Mouse (Mus musculus) midbrain, embryonic 12.5 days (tissue): Measurements from ENCODE around the gene Fry. TPM values are rescaled to one million over a fixed set of nuclear protein-coding genes. Genes with fewer than 3 reads are reported as not detected.

ENCODE experiments used
- ATAC-seq: fragments of 200-750 bp; cut with Nextera tagmentation; 2 replicates; pipeline ENCODE4 v1.8.0; 2017; ENCODE audit warnings: low read depth, moderate TSS enrichment, moderate library complexity; ENCODE audit not compliant: low FRiP score
- H3K27ac ChIP-seq: fragments of 300-500 bp; sonication (generic); replicated peaks from 2 replicates; pipeline ENCODE4 v1.5.1; 2016; ENCODE audit warnings: mild to moderate bottlenecking
- H3K27me3 ChIP-seq: fragments of 300-500 bp; sonication (generic); 2 replicates; pipeline ENCODE4 v1.6.1; 2016; ENCODE audit warnings: mild to moderate bottlenecking
- H3K36me3 ChIP-seq: fragments of 300-500 bp; sonication (generic); 2 replicates; pipeline ENCODE4 v1.6.1; 2016
- H3K4me1 ChIP-seq: fragments of 300-500 bp; sonication (generic); 2 replicates; pipeline ENCODE4 v1.6.1; 2016
- H3K4me2 ChIP-seq: fragments of 300-500 bp; sonication (generic); replicated peaks from 2 replicates; pipeline ENCODE4 v1.6.1; 2016; ENCODE audit warnings: mild to moderate bottlenecking, moderate library complexity
- H3K4me3 ChIP-seq: fragments of 300-500 bp; sonication (generic); 2 replicates; pipeline ENCODE4 v1.5.1; 2016; ENCODE audit warnings: mild to moderate bottlenecking
- H3K9ac ChIP-seq: fragments of 300-500 bp; sonication (generic); replicated peaks from 2 replicates; pipeline ENCODE4 v1.6.1; 2016; ENCODE audit warnings: mild to moderate bottlenecking, moderate library complexity
- H3K9me3 ChIP-seq: fragments of 300-500 bp; sonication (generic); 2 replicates; pipeline ENCODE4 v1.6.1; 2016; ENCODE audit warnings: mild to moderate bottlenecking
- WGBS: fragments of 180-500 bp; shearing (Covaris S2); methylation state at CpG from one replicate; pipeline ENCODE4 v1.1.7; 2016; 5-methylcytosine and 5-hydroxymethylcytosine counted together
- polyA plus RNA-seq: library from polyadenylated mRNA; unstranded; fragments of >200 nt; fragmentation: Nextera tagmentation; extraction: Ambion mirVana; gene quantifications from 2 replicates; pipeline ENCODE4 v1.2.1, GENCODE M21; 2016

Fry gene
- polyA plus RNA-seq, 1 experiment from 2014 or later = 18.2 TPM

DNA sequence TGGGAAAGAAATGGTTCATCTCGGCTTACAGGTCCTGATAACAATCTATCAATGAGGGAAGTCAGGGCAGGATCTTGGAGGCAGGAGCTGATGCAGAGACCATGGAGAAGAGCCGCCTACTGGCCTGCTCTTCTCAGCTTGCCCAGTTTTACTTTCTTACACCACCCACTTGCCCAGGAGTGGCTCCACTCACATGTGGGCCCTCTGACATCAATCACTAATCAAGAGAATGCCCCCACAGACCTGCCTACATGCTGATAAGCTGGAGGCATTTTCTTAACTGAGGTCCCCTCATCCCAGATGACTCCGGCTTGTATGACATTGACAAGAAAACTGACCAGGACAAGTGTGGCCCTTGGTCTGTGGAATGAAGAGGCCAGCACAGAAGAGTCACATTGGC is 16.2 kb downstream of the Fry start:
- no peaks in the 10 kb centered on the region for H3K9me3 ChIP-seq
- H3K9ac ChIP-seq = no peak overlapping the region
- no peak overlapping the region for H3K4me3 ChIP-seq
- H3K4me2 ChIP-seq = no peak overlapping the region
- H3K36me3 ChIP-seq = no peaks in the 10 kb centered on the region
- H3K4me1 ChIP-seq = 0 out of 2 replicates have a peak, but pooled peaks cover 5% of the 10 kb centered on the region
- ATAC-seq = no peak
- 91% methylated on average over 3 of the region's 3 CpGs for WGBS
- no peak overlapping the region for H3K27ac ChIP-seq
- H3K27me3 ChIP-seq = no peaks in the 10 kb centered on the region

GRCm38 (mm10) chr5:150135529-150135928 is 17.1 kb downstream of the Fry start:
- Histone ChIP-seq H3K4me2 (no peak overlapping the region), H3K9ac (no peak overlapping the region), H3K4me1 (0 out of 2 replicates have a peak, but pooled peaks cover 2% of the 10 kb centered on the region), H3K4me3 (no peak overlapping the region), H3K27ac (no peak overlapping the region), H3K9me3 (no peaks in the 10 kb centered on the region), H3K27me3 (no peaks in the 10 kb centered on the region), H3K36me3 (no peaks in the 10 kb centered on the region)
- WGBS = 93% methylated on average over 13 of the region's 13 CpGs
- ATAC-seq = no peak

- H3K4me1 ChIP-seq = no peaks in the 10 kb centered on the region
- 88% methylated on average over 9 of the region's 9 CpGs for WGBS
- no peak overlapping the region for H3K4me2 ChIP-seq
- no peaks in the 10 kb centered on the region for H3K36me3 ChIP-seq
- no peak overlapping the region for H3K4me3 ChIP-seq
- H3K27me3 ChIP-seq = no peaks in the 10 kb centered on the region
- no peak for ATAC-seq
- no peak overlapping the region for H3K9ac ChIP-seq
- H3K9me3 ChIP-seq = no peaks in the 10 kb centered on the region
- no peak overlapping the region for H3K27ac ChIP-seq
These were observed 19.5 kb downstream of the Fry start for GRCm38 (mm10) chr5:150137772-150138451.

GRCm38 (mm10) chr5:150140513-150140912 is 22.1 kb downstream of the Fry start:
- no peak for ATAC-seq
- H3K27me3 ChIP-seq = no peaks in the 10 kb centered on the region
- WGBS = 82% methylated on average over 2 of the region's 2 CpGs
- no peak overlapping the region for H3K9ac ChIP-seq
- no peak overlapping the region for H3K27ac ChIP-seq
- no peaks in the 10 kb centered on the region for H3K36me3 ChIP-seq
- no peak overlapping the region for H3K4me2 ChIP-seq
- no peak overlapping the region for H3K4me3 ChIP-seq
- H3K4me1 ChIP-seq = no peaks in the 10 kb centered on the region
- no peaks in the 10 kb centered on the region for H3K9me3 ChIP-seq

- H3K9ac ChIP-seq = no peak overlapping the region
- H3K9me3 ChIP-seq = no peaks in the 10 kb centered on the region
- H3K27ac ChIP-seq = no peak overlapping the region
- no peaks in the 10 kb centered on the region for H3K4me1 ChIP-seq
- no peak overlapping the region for H3K4me3 ChIP-seq
- WGBS = 87% methylated on average over 3 of the region's 3 CpGs
- ATAC-seq = no peak
- H3K27me3 ChIP-seq = no peaks in the 10 kb centered on the region
- H3K36me3 ChIP-seq = no peaks in the 10 kb centered on the region
- H3K4me2 ChIP-seq = no peak overlapping the region
These were observed 27.5 kb downstream of the Fry start for GRCm38 (mm10) chr5:150145967-150146366.

DNA sequence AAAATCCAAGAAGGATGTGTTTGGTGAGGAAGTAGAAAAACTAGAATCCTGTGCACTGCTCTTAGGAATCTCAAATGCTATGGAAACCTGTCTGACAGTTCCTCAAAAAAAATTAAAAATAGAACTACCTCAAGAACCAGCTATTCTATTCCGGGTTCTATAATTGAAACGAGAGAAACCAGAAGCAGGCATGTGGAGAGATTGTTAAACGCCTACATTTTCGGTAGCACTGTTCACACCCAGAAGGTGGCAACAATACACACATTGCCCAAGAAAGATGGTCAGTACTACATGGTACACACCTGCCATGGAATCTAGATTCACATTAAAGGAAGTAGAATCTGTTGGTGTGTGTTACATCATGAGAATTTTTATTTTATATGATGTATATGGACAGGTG is 28.2 kb downstream of the Fry start:
- H3K27ac ChIP-seq = no peak overlapping the region
- no peaks in the 10 kb centered on the region for H3K9me3 ChIP-seq
- H3K4me3 ChIP-seq = no peak overlapping the region
- no peaks in the 10 kb centered on the region for H3K36me3 ChIP-seq
- ATAC-seq = no peak
- no peak overlapping the region for H3K9ac ChIP-seq
- no peaks in the 10 kb centered on the region for H3K27me3 ChIP-seq
- H3K4me2 ChIP-seq = no peak overlapping the region
- WGBS = 87% methylated on average over 4 of the region's 4 CpGs
- no peaks in the 10 kb centered on the region for H3K4me1 ChIP-seq

DNA sequence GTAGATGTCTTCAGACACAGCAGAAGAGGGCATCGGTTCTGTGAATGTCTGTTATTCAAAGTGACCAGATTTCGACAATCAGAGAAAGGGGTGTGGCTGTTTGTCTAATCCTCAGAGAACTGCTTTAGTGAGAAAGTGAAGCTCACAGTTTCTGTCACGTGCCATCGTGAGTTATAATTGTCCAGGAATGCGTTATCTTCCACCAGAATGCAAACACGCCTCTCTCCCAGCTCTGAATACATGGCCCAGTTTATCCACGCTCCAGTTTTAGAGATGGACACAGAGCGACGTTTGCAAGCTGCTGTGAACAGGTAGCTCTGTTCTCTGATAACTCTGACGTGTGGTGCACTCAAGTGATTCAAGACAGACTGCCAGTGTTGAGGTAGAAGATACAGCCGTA is 31.3 kb downstream of the Fry start:
- no peak for ATAC-seq
- WGBS = 80% methylated on average over 11 of the region's 11 CpGs
- H3K9ac ChIP-seq = no peak overlapping the region
- H3K4me1 ChIP-seq = no peaks in the 10 kb centered on the region
- H3K27ac ChIP-seq = no peak overlapping the region
- no peak overlapping the region for H3K4me2 ChIP-seq
- no peaks in the 10 kb centered on the region for H3K36me3 ChIP-seq
- H3K9me3 ChIP-seq = no peaks in the 10 kb centered on the region
- H3K4me3 ChIP-seq = no peak overlapping the region
- H3K27me3 ChIP-seq = no peaks in the 10 kb centered on the region

DNA sequence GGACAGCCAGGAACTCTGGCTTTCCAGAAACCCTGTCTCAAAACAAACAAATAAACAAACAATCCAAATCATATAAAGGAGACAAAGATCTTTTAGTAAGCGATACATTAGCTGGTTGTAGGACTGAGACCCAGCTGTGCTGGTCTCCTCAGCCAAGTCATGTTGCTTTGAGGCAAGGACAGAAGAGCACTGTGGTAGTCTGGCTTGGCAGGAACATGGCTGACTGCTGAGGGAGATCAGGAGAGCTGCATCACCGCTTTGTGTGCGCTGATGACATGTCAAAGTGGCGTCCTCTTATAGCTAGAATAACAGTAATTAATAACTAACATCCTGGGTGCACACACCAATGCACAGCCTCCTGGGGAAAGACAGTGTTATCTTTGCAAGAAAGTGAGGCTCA is 32.5 kb downstream of the Fry start:
- Histone ChIP-seq H3K4me2 (no peak overlapping the region), H3K36me3 (no peaks in the 10 kb centered on the region), H3K27ac (no peak overlapping the region), H3K4me3 (no peak overlapping the region), H3K4me1 (no peaks in the 10 kb centered on the region), H3K27me3 (no peaks in the 10 kb centered on the region), H3K9ac (no peak overlapping the region), H3K9me3 (no peaks in the 10 kb centered on the region)
- WGBS = 90% methylated on average over 4 of the region's 4 CpGs
- no peak for ATAC-seq

DNA sequence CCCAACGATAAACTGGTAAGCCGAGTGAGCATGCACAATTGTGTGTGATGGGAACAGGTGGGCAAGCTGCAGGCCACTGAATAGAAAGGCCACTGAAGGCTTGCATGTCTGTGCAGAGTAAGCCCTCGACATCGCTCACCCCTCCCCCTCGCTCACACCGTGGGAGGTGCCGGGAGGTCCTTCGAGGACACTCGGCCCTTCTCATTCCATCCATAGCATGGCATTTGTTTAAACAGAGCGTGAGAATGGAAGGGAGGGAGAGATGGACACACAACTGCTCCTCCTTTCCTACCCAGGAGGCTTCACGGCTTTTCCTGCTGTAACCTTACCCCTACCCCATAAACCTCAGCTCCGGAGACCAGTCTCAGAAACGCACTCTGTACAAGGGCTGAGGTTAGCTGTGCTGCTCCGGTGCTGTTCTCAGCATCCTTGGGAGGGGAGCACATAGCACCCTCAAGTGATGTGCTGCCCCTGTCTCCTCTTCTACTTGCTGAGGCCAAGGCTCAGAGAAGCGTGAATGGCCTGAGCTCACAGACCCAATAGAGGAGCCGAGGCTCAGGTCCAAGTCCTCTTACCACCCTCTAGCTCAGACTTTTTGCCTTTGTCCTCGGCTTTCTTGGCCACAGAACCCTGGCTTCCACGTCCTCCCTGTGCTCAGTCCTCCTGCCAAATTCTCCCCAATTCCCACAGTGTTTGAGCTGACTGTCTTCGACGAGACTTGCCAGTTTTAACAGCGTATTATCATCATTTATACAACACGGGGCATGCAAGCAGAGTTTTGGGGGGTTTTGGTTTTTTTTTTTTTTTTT is 33.8 kb downstream of the Fry start:
- Histone ChIP-seq H3K36me3 (no peaks in the 10 kb centered on the region), H3K27ac (no peak overlapping the region), H3K4me3 (no peak overlapping the region), H3K9ac (no peak overlapping the region), H3K27me3 (no peaks in the 10 kb centered on the region), H3K4me1 (no peaks in the 10 kb centered on the region), H3K9me3 (no peaks in the 10 kb centered on the region), H3K4me2 (no peak overlapping the region)
- no peak for ATAC-seq
- 70% methylated on average over 22 of the region's 22 CpGs for WGBS

DNA sequence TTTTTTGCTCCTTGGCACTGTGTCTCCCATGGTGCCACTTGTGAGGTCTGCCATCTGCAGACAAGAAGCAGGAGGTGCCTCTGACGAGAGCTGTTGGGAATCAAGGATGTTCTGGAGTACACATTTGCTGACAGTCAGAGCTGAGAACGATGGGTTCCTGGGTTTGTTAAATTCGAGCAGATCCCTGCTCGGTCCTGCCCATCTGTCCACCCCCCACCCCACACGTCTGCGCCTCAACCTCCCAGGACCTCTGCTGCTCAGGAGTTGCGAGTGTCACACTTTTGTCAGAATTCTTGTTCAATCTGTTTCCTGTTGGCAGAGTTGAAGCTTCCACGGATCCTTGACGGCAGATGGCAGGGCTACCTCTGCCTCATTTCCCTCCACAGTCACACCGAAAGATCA is 34.4 kb downstream of the Fry start:
- Histone ChIP-seq H3K4me1 (no peaks in the 10 kb centered on the region), H3K36me3 (no peaks in the 10 kb centered on the region), H3K9ac (no peak overlapping the region), H3K27ac (no peak overlapping the region), H3K9me3 (no peaks in the 10 kb centered on the region), H3K4me3 (no peak overlapping the region), H3K27me3 (no peaks in the 10 kb centered on the region), H3K4me2 (no peak overlapping the region)
- 78% methylated on average over 10 of the region's 10 CpGs for WGBS
- ATAC-seq = no peak

GRCm38 (mm10) chr5:150155388-150155787 is 36.9 kb downstream of the Fry start:
- H3K9ac ChIP-seq = no peak overlapping the region
- no peak overlapping the region for H3K4me3 ChIP-seq
- no peaks in the 10 kb centered on the region for H3K36me3 ChIP-seq
- WGBS = 90% methylated on average over 8 of the region's 8 CpGs
- H3K4me1 ChIP-seq = no peaks in the 10 kb centered on the region
- no peak for ATAC-seq
- H3K4me2 ChIP-seq = no peak overlapping the region
- no peaks in the 10 kb centered on the region for H3K27me3 ChIP-seq
- no peaks in the 10 kb centered on the region for H3K9me3 ChIP-seq
- H3K27ac ChIP-seq = no peak overlapping the region

GRCm38 (mm10) chr5:150156063-150156786 is 37.8 kb downstream of the Fry start:
- H3K4me1 ChIP-seq = no peaks in the 10 kb centered on the region

More at GRCm38 (mm10) chr5:150156063-150156786, 37.8 kb downstream of the Fry start:
- no peak overlapping the region for H3K9ac ChIP-seq
- H3K4me2 ChIP-seq = no peak overlapping the region
- ATAC-seq = no peak
- H3K36me3 ChIP-seq = no peaks in the 10 kb centered on the region
- H3K9me3 ChIP-seq = no peaks in the 10 kb centered on the region
- no peak overlapping the region for H3K27ac ChIP-seq
- no peaks in the 10 kb centered on the region for H3K27me3 ChIP-seq
- WGBS = 89% methylated on average over 16 of the region's 16 CpGs
- no peak overlapping the region for H3K4me3 ChIP-seq
